Mouse (Mus musculus) mesoderm, embryonic 11.5 days (tissue): ENCODE measurements at regions not wholly inside any gene's neighbourhood (a gene's known extent, or its start where the extent isn't known, plus 50 kb on each side); places are given as distances from the start of the nearest gene placed in this dataset.

Source experiments
- DNase-seq: peaks from one replicate; pipeline ENCODE4 v3.0.0-alpha.2; 2012; ENCODE audit warnings: low read depth, low spot score

DNA sequence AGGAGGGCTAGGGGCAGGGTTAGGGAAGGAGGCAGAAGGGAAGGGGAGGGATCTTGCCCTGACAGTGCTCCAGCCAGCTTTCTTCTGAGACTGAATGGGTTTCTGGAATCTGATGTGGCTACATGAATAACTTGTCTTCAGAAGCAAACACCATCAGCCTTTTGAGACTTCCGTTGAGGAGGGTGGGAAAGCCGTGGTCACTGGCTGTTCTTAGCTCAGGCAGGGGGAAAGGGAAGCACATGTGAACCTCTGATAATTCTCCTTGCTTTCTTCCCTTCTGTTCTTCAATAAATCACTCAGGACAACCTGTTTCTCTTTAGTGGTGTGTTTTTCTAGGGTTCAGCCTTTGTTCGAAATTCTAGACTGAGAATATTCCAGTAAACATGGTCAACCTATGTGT lies 148.9 kb downstream of the Bcl11a start:
- DNase-seq: no peak

DNA sequence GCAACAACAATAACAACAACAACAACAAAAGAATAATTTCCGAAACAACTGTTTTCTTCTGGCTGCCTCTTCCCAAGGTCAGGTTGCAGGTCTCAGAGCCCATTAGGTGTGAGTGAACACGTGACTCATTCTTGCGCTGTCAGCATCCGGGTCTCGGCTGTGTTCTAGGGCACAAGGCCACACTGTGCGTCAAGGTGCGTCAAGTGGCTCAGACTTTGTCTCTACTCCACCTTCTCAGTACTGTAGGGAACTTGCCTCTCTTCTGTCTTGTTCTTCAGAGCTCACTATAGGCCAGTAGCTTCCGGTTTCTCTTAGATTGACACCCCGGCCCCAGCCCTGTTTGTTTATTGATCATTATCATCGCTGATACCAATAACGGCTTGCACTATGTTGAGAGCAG lies 155.5 kb downstream of the Bcl11a start:
- no peak for DNase-seq

DNA sequence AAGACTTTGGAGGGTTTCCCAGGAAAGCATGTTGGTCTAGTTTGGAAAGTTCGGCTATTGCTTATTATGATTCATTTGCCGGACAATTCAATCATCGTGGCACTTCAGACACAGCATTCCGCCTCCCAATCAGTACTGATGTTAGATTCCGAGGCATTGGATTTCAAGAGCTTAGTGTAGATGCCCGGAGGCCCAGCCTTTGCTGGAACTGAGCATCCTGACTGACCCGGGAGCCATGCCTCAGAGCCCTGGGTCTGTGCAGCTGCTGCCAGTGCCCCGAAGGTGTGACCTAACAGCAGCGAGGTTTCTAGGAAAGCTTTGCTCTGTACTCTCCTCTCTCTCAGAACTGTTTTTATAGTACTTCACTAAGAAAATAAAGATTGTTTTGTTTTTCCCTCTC lies 156.0 kb downstream of the Bcl11a start:
- no peak for DNase-seq

DNA sequence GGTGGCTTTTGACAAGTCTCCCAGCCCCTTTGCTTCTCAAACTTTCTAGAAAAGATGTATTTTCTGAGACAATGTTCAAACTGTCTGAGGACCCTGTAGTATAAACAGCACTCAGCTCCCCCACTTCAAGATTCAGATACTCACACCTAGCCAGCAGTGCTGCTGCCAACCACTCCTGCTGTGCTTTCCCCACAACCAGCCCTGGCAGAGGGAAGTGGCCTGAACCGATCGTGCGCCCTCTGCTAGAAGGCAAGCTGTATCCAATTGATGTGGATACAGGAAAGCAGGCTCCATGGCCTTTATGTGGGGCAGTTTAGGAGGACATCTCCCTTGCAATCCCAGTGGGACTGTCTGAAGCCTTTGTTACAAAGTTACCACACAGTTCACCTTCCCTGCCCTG lies 156.6 kb downstream of the Bcl11a start:
- no peak for DNase-seq

DNA sequence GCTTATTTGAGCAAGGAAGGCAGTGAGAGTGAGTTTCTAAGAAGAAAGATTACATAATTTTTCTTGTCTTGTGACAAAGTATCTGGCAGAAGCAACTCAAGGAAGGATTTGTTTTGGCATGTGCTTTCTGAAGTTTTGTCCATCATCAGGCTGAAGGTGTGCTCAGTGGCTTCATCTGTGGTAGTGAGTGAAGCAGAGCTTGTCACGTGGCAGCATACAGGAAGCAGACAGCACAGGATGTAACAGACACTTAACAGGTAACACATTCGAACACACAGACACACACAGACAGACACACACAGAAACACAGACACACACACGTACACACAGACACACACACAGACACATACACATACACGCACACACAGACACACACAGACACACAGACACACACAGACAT lies 157.5 kb downstream of the Bcl11a start:
- DNase-seq: no peak

DNA sequence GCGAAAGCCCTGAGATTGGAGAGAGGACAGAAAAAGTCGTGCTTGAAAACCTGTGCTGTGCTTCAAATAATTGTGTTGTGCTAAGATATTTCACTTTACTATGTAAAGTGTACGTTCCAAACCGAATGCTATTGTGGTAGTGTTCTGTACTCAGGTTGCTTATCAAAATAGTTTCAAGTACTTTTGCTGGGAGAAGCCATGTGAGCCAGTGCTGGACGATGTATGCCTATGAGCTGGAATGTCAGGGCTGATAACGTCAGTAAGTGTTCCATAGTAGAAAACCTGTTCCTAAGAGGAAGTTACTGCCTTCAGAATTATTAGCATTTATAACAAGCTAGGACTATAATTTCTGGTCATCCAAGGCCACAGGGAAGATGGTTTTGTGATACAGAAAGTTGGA lies 161.8 kb downstream of the Bcl11a start:
- no peak for DNase-seq

DNA sequence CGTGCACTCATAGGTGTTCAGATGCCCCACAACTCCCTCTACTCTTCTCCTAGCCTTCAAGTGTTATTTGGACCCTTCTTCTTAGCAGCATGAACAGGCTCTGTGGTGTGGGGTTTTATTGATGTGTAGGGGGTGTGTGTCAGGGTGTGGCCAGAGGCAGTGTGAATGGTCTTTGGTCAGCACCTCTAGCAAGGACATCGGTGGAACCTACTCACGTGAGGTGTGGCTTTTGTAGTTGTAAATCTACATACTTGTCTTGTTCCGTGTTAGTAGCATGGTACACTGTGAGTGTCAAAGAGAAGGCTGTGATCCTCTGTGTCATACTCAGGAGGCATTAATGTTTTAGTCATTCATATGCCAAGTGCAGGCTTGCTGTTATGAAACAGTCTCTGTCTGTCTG lies 164.2 kb downstream of the Bcl11a start:
- DNase-seq: no peak

DNA sequence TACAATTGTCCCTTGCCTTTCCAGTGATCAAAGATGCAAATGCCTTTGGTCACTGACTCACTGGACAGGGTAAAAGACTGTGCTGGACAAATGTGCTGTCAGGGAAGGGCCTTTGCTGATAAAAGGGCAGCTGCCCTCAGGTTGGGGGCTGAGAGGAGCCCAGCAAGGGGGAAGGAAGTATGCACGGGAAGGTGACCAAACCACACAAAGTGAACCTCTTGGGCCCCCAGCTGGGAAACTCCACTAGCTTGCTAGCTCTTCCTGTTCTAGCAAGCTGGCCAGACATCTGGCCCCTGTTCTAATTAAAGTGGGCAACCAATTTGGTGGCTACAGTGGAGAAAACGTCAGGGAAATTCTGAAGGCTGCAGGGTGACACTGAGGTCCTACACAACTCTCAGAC lies 165.0 kb downstream of the Bcl11a start:
- no peak for DNase-seq

DNA sequence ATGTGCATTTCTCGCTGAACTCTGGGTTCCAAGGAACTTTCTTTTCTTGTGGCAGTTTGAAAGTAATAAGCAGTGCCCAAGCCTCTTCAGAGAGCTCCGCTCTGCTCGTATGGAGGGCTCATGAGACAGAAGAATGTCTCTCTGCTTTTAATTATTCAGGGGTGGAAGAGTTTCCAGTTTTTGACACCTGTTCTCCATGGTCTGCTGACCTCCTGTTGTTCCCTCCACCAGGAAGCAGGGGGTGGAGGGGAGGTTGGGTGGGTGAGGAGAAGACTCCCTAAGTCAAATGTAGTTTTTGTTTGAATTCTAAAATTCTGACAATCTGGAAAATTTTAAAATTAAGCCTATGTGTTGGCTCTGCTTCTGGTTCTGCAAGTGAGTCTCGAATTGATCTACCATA lies 167.5 kb downstream of the Bcl11a start:
- DNase-seq: no peak

DNA sequence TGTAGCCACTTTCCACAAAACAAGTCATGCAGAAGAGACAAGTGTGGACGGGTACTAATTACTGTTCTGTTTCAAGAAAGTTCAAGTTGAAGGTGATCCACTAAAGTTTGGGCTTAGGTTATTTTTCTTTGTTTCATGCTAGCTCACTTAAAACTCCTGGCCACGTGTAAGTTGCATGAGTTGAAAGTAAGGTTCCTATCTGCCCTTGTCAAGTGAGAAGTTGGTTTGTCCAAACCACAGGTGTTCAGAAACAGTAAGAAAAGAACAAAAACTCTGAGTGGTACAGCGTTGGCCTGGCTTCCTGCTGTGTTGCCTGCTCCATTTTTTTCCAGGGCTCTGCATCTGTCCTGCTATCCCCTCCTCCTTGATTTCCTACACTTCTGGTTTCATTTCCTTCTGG lies 168.5 kb downstream of the Bcl11a start:
- DNase-seq: no peak

DNA sequence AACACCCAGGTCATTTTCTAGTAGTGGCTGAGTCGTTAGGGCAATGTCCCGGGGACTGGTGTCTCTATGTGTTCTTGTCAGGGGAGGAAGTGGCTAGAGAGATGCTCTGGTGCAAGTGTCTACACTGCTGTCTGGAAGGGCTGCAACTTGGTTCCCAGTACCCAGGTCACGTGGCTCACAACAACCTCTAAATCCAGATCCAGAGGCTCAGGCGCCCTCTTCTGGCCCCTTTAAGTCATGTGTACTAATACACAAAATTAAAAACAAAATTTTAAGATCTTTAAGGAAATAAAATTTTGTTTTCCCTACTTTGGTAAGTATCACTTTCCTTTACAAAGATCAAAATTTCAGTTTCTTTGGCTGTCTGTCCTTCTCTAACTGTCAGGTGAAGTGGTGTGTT lies 169.4 kb downstream of the Bcl11a start:
- DNase-seq: no peak

DNA sequence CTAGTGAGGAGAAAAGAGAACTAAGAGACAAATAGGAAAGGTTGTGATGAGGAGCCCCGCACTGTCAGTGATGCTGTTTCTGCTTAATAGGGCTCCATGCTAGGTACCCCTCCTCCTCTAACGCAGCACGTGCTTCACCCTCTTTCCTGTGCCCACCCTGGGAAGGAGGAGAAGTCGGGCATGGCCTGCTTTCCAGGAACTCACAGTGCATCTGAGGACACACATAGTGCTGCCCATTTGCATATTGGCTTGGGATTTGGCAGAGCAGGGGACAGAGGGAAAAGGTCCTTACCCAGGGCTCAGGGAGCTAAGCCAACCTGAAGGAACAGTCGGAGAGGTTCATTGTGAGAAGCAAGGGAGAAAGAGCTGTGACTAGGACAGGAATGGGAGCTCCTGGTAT lies 173.7 kb downstream of the Bcl11a start:
- no peak for DNase-seq

DNA sequence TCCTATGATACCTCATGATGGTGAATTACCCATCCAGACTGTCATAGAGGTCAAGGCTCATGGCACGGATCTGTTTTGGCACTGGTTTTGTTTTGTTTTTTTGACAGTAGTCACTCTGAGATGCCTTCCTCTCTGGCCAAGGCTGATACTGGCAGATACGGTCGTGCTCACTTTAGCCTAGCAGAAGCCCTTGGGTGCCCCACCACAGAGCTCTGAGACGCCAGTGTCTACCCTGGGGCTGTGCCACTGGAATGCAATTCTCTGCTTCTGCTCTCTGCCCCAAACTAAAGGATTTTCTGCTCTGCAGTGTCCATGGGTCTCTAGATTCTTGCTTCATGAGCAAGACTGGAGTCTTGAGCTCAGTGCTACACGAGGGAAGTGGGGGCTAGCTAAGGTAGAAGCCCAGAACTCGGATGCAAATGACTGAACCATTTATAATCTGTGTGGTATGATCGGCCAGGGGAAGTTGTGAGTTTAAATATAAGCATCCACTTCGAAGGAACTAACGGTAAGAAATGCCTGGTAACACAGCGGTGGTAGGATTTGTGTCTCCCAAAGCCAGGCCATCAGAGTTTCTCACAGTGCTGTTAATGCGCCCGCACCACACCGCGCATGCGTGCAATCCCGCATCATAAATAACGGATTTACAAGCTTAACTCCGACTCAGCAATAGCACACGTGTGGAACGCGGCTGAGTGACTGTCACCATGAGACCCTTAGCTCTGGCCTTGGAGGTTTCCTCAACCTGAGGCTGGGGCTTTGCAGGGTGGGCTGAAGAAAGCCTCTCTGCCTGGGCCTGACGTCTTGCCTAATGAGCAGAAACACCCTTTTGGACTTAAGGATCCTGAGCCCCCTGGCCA lies 177.6 kb downstream of the Bcl11a start:
- no peak for DNase-seq

DNA sequence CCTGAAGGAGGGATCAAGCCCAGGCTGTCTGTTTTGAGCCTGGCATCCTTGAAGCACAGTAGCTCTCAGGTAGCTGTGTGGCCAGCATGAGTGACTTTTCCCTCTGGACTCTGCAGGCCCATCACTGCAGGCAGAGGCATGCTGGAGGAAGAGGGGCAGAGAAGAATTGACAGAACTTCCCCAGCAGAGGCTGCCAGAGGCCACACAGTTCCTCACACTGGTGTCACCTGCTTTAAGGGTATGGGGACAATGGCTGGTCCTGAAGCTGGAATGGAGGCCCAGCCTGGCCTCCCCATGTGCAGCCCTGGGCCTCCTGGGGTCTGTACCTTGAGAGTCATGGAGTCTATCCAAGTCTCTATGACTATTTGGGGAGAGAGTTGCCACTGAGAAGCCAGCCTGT lies 179.9 kb downstream of the Bcl11a start:
- DNase-seq: no peak

DNA sequence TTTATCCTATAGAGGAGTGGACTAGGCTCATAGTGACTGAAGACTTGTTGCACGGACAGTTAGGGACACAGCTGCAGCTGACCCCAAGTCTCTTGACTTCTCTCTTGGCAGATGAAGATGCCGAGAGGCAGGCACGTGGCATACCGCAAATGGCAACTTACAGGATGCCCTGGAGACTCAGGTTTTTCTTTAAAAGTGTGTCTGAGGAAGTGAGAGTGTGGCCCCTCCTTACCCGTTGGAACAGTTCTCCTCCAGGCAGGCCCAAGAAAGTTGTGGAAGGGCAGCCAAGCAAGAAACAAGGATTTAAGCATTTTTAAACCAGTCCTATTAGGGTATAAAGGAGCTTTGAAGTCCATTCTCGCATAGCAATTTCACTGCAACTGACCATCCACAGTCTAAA lies 180.5 kb downstream of the Bcl11a start:
- DNase-seq: no peak

DNA sequence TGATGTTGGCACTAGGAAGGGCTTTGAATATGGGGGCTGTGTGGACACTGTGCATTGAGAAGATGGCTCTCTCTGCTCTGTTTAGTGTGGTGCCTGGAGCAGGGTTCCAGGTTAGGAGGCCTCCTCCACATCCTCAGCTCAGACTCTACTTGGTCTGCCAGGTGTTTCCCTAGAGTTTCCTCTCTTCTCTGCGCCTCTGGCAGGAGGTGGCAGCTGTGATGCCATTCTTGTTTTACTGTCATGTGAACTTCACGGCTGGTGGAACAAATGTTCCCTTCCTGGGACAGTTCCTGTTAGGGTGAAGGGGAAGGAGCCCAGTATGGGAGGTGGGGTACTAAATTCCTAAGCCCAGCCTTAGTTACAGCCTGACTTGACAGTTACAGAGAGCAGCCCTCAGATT lies 181.8 kb downstream of the Bcl11a start:
- DNase-seq: no peak

DNA sequence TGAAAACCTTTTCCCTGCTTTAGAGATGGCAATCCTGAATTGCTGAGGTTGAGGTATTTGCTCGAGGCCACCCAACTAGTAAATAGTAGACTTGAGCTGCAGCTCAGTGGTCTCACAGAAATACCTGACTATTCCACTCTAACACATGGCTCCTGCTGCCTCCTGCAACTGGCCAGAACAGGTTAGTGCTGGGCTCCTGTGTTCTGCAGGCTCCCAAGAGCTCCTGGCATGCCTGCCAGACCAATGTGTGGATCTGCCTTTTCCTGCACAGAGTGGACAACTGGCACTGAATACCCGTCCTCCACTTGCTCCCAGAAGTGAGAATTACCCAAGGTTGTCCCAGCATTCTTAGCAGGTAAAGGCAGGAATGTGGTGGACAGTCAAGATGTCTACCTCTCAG lies 191.2 kb downstream of the Bcl11a start:
- no peak for DNase-seq

DNA sequence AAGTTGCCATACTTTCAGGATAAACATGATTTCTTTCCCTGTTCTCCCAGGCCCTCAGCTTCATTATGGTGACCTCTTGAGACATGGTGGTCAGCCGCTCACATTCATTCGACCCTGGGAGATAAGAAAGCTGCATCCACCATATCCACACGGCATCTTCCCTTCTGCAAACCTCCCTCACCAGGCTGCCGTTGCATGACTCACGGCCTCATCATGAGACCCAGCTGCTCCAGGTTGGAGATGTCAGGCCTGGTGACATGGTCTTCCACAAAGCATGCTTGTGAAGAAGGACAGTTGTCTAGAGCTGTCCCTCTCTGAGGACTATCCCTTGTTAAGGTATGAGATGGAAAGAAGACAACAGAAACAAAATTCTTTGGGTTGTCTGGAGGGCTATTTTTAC lies 203.8 kb downstream of the Bcl11a start:
- no peak for DNase-seq

DNA sequence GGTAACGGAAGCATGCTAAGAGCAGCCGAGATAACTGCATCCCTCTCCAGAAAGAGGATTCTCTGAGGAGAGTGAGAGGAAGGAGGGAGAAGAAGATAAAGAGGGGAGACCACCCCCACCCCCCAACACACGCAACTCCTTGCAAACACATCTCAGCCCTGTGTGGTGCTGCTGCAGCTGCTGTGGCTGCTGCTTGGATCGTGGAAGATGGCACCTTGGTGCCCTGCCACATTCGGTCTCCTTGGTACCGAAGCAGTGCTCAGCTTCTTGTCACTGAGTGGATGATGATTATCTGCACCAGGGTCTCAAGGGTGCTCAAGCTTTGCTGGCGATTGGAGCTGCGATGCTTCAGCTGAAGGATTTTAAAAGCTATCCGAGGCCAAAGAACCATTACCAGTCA lies 204.7 kb downstream of the Bcl11a start:
- no peak for DNase-seq

DNA sequence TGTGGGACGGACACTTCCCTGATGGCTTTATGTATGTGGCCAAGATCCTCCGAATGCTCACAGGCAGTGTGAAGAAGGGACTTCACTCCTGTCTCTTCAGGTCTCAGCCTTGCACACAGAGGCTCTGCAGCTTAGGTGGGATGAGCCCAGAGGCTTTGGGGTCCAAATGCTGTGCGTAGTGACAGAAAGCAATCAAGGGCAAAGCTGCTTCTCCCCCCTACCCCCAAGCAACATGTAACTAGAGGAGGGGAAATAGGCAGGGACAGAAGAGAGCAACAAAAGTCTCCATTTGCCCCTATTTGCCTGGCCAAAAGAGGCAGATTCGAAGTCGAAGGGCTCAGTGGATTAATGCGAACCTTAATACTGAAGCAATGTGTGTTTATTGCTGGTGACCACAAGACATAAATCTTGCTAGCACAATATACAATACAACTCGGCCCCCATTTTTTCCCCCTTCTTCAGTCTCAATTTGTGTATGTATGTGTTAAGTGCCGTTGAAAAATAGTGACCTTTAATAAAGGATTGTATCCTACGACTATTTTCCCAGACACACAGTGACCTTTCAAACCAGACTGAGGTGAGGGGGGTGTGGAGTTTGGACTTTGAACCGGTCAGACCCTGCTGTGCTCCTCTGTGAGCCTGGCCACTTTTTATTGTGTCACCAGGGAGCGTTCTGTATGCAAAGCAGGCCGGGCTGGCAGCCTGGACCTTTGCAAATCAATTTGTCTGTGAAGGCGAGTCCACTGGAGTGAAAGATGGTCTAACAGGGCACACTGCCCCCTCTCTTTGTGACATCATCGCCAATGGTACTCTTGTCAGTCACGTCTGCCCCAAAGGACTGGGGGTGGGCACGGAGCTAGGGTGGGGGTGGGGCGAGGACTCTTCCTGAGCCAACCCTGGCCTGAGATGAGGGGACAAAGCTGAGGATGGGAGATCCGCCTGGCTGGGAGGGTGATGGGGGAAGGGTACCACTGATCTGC lies 208.6 kb downstream of the Bcl11a start:
- DNase-seq: peak; percentile 86

DNA sequence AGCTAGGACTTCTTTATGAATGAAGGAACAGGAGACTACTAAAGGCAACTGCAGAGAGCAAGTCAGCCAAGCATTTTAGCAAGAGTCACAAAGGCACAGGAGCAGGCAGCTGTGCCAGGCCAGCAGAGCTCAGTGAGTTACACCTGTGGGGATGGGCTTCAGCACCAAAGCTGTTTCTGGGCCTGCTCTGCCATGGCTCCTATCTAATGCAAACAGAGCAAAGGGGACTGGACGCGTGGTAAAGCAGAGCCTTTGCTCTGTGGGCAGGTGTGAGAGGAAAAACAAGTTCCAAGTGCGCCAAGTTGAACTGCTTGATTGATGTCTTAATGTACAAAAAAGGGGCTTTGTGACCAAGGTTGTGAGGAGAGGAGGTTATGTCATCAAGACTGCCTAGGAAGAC lies 215.4 kb downstream of the Bcl11a start:
- DNase-seq: no peak

DNA sequence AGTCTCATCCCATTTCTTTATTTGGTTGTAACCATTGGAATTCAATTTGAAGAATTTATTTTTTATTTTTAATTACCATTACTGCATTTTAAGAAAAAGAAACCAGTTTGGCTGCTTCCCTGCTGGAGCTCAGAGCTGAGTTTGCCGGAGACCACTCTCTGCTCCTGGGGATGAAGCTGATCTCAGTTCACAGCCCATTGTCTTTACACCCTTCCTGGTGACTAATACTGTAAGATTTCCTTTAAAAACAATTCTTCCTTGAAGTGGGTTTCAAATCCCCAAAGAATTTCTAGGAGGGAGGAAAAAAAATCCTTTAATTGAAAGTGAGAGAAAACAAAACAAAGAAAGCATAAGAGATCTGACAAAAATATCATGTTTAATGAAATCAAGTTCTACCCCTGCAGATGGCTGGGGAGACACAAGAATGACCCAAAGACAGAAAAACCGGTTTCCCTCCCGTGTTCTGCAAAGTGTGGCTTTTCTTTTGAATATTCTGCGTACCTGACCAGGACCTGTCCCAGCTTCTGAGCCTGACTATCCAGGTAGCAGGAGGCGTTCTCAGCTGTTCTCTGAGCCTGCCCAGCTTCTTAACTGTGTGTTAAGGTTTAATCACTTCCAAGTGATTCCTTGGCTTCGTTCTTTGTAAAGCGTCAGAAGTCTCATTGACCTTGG lies 216.1 kb downstream of the Bcl11a start:
- DNase-seq: no peak
